Mouse (Mus musculus) yolk sac, embryonic 10.5 days (tissue): ENCODE results near the gene Rtp1.

ENCODE experiments used
- DNase-seq: peaks from one replicate; pipeline ENCODE4 v3.0.0-alpha.2; 2017; ENCODE audit warnings: low spot score

The Rtp1 gene

GRCm38 (mm10) chr16:23456534-23456933 lies 27.6 kb downstream of the Rtp1 start:
- DNase-seq: no peak

- no peak for DNase-seq
Measured at GRCm38 (mm10) chr16:23457338-23457737, 28.4 kb downstream of the Rtp1 start.

GRCm38 (mm10) chr16:23458906-23459588 lies 30.1 kb downstream of the Rtp1 start:
- DNase-seq: no peak

- DNase-seq: peak; percentile 44
Measured at GRCm38 (mm10) chr16:23463671-23464347, 34.9 kb downstream of the Rtp1 start.

GRCm38 (mm10) chr16:23471551-23471950 lies 42.6 kb downstream of the Rtp1 start:
- no peak for DNase-seq

- no peak for DNase-seq
Measured at GRCm38 (mm10) chr16:23472046-23472445, 43.1 kb downstream of the Rtp1 start.

- no peak for DNase-seq
Measured at GRCm38 (mm10) chr16:23475651-23476050, 46.7 kb downstream of the Rtp1 start.

- DNase-seq: no peak
Measured at GRCm38 (mm10) chr16:23476598-23476997, 47.7 kb downstream of the Rtp1 start.

GRCm38 (mm10) chr16:23479872-23480603 lies 51.1 kb downstream of the Rtp1 start:
- no peak for DNase-seq

GRCm38 (mm10) chr16:23482218-23482617 lies 53.3 kb downstream of the Rtp1 start:
- no peak for DNase-seq

GRCm38 (mm10) chr16:23482846-23483245 lies 53.9 kb downstream of the Rtp1 start:
- DNase-seq: no peak

GRCm38 (mm10) chr16:23483292-23483691 lies 54.4 kb downstream of the Rtp1 start:
- no peak for DNase-seq
